Mouse (Mus musculus) embryonic fibroblast, embryonic 13.5 days (primary cell): Measurements from ENCODE around the gene Nup155.

Source experiments
- CTCF ChIP-seq: IDR thresholded peaks from 2 replicates; pipeline ENCODE4 v1.5.1; 2011; ENCODE audit warnings: mild to moderate bottlenecking, control low read depth, low read length, moderate library complexity, borderline replicate concordance; ENCODE audit not compliant: insufficient read depth
- POLR2A ChIP-seq: IDR thresholded peaks from 2 replicates; pipeline ENCODE4 v1.6.1; 2011; ENCODE audit warnings: low read depth, mild to moderate bottlenecking, control low read depth, low read length, moderate library complexity

- TF ChIP-seq CTCF (no peak), POLR2A (no peak)
Measured at GRCm38 (mm10) chr15:8131268-8131667, 22.2 kb downstream of the Nup155 start.
